In the genomic region with DNA sequence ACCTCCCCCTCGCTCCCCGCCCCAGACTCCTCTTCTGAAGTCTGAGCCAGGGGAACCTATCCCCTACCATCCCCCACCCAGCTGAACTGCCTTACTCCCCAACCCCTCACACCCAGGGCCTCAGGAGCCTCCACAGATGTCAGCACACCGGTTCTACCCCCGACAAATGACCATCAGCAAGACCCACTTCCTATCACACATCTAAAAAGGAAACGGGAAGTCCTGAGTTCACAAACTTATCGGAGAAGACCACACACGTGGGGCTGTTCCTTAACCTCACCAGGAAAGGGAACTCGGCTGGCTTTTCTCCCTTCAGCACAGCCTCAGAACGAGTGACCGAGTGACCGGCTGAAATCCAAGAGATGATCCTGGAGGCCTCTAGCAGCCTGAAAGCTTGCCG, we compare ENCODE assay signal across 17 mouse cellular contexts. TPM values are rescaled to one million over a fixed set of nuclear protein-coding genes. Genes with fewer than 3 reads are reported as not detected.
DNase-seq lines count a peak whose midpoint lies in the region; ATAC-seq and TF ChIP-seq lines count a peak whose summit lies in the region.
"Had no signal": no experiment of that assay in that cellular context is flagged by ENCODE, and none has a peak within 500 bp of the region (broad histone marks: within the 10 kb centered on the region; RNA-seq: fewer than 3 reads in every experiment).

No protein-coding gene starts in this region.

- H3K4me3 ChIP-seq in heart, embryonic 14.5 days (ENCODE audit: control insufficient read depth in 1 of 2, insufficient read depth in 1 of 2, low read depth in 1 of 2, low read length in 2 of 2) = no peak overlapping the region
- no peak overlapping the region for H3K4me3 ChIP-seq in lung, adult 2 months (replicated peaks; ENCODE audit: extremely low read depth, low read depth, low read length)
- no peak overlapping the region for H3K4me3 ChIP-seq in embryonic facial prominence, embryonic 14.5 days (ENCODE audit: low read depth, low read length)
- no peak overlapping the region for H3K4me3 ChIP-seq in macrophage (ENCODE audit: inconsistent target)
- H3K4me3 ChIP-seq: hindbrain, embryonic 13.5 days; liver, embryonic 13.5 days; myocyte had no signal

- 0 out of 4 replicates have a peak overlapping the region, but pooled peaks of 1 of the 2 experiments have one; percentile 28 for H3K27ac ChIP-seq in heart, embryonic 14.5 days (replicated peaks in 1 of 2; ENCODE audit: control insufficient read depth in 1 of 2, insufficient read depth in 1 of 2, low read depth in 2 of 2, low read length in 2 of 2)
- no peak overlapping the region for H3K27ac ChIP-seq in embryonic facial prominence, embryonic 14.5 days (replicated peaks; ENCODE audit: low read depth, low read length)
- H3K27ac ChIP-seq in macrophage = peak overlapping the region; percentile 75
- H3K27ac ChIP-seq: hindbrain, embryonic 13.5 days; liver, embryonic 13.5 days had no signal

- ATAC-seq in heart, embryonic 14.5 days (ENCODE audit: insufficient number of reproducible peaks, insufficient read depth, low FRiP score, low read depth) = no peak
- ATAC-seq in embryonic facial prominence, embryonic 14.5 days (ENCODE audit: low read depth) = no peak
- ATAC-seq: CD4-positive, CD25-positive, alpha-beta regulatory T cell, adult 4 months; forebrain, embryonic 16.5 days had no signal

- no peak for TF ChIP-seq POLR2A in lung, adult 2 months (IDR thresholded peaks at IDR 0.05; ENCODE audit: borderline replicate concordance, extremely low read depth, low read depth, low read length)

- intact Hi-C loops in heart, postnatal 10 days (cut with DNase I) = no loop called here

- H3K9ac ChIP-seq in heart, embryonic 14.5 days (ENCODE audit: low read length) = peak overlapping the region; percentile 21; the same call in 1 of the 2 replicates
- 0 out of 2 replicates have a peak overlapping the region, but pooled peaks have one; percentile 22 for H3K9ac ChIP-seq in embryonic facial prominence, embryonic 14.5 days (ENCODE audit: low read depth, low read length)
- H3K9ac ChIP-seq: hindbrain, embryonic 13.5 days; liver, embryonic 13.5 days had no signal

- DNase-seq in heart, postnatal 10 days = no peak
- DNase-seq in lung, postnatal 36 days = peak; percentile 15
- DNase-seq in lung, adult 2 months = no peak
- DNase-seq in embryonic facial prominence, embryonic 14.5 days (ENCODE audit: low spot score) = no peak
- no peak for DNase-seq in adrenal gland, postnatal 14 days
- DNase-seq in adrenal gland, adult 18-20 months (ENCODE audit: low spot score in 2 of 2) = no peak
- DNase-seq: adrenal gland, postnatal 36 days; cerebellum, postnatal 25 days; gastrocnemius, postnatal 14 days; kidney, adult 2 months; liver, embryonic 13.5 days had no signal

- TF ChIP-seq CTCF in lung, adult 2 months (IDR thresholded peaks at IDR 0.05; ENCODE audit: insufficient read depth, low read length) = no peak

- H3K4me2 ChIP-seq in heart, embryonic 14.5 days (ENCODE audit: low read length) = peak overlapping the region; percentile 35
- H3K4me2 ChIP-seq in embryonic facial prominence, embryonic 14.5 days (ENCODE audit: low read depth, low read length) = no peak overlapping the region
- H3K4me2 ChIP-seq: hindbrain, embryonic 13.5 days; liver, embryonic 13.5 days had no signal

- H3K79me2 ChIP-seq in macrophage (ENCODE audit: inconsistent target) = peaks cover 78% of the 10 kb centered on the region

- no peaks in the 10 kb centered on the region for H3K27me3 ChIP-seq in heart, embryonic 14.5 days (ENCODE audit: control insufficient read depth, insufficient read depth, low read length)
- H3K27me3 ChIP-seq in embryonic facial prominence, embryonic 14.5 days (replicated peaks; ENCODE audit: control insufficient read depth, insufficient read depth, low read length) = no peaks in the 10 kb centered on the region

- 0 out of 2 replicates have a peak, but pooled peaks cover 3% of the 10 kb centered on the region for H3K9me3 ChIP-seq in heart, embryonic 14.5 days (ENCODE audit: control insufficient read depth, low read length)
- no peaks in the 10 kb centered on the region for H3K9me3 ChIP-seq in embryonic facial prominence, embryonic 14.5 days (ENCODE audit: control insufficient read depth, low read length)
- H3K9me3 ChIP-seq: hindbrain, embryonic 13.5 days; liver, embryonic 13.5 days had no signal

- H3K36me3 ChIP-seq in heart, embryonic 14.5 days (ENCODE audit: control insufficient read depth, insufficient read depth, low read length) = peaks cover 21% of the 10 kb centered on the region
- H3K36me3 ChIP-seq in embryonic facial prominence, embryonic 14.5 days (ENCODE audit: control insufficient read depth, insufficient read depth, low read length) = no peaks in the 10 kb centered on the region
- H3K36me3 ChIP-seq in macrophage (ENCODE audit: inconsistent target) = peaks cover 29% of the 10 kb centered on the region; the same call in 1 of the 2 replicates
- H3K36me3 ChIP-seq: hindbrain, embryonic 13.5 days; liver, embryonic 13.5 days had no signal

- WGBS in heart, embryonic 14.5 days = 23% methylated on average over 12 of the region's 12 CpGs
- WGBS in lung, adult 2 months = 28% methylated on average over 12 of the region's 12 CpGs
- 27% methylated on average over 12 of the region's 12 CpGs for WGBS in embryonic facial prominence, embryonic 14.5 days
- under 1% methylated on average over 12 of the region's 12 CpGs for WGBS in macrophage (ENCODE audit: missing documents)

- peaks cover 36 to 47% of the 10 kb centered on the region in 2 experiments for H3K4me1 ChIP-seq in heart, embryonic 14.5 days (ENCODE audit: control insufficient read depth in 2 of 2, insufficient read depth in 2 of 2, low read length in 2 of 2)
- 0 out of 2 replicates have a peak, but pooled peaks cover 3% of the 10 kb centered on the region for H3K4me1 ChIP-seq in lung, adult 2 months (ENCODE audit: control insufficient read depth, insufficient read depth, low read length)
- H3K4me1 ChIP-seq in embryonic facial prominence, embryonic 14.5 days (ENCODE audit: control insufficient read depth, insufficient read depth, low read length) = peaks cover 4% of the 10 kb centered on the region; the same call in 1 of the 2 replicates

RNA-seq across cellular contexts. Expression of gene Nfatc2, which starts 38.3 kb away (rescaled TPM):
- polyA plus RNA-seq in heart, embryonic 14.5 days (2014; fragmentation: Nextera tagmentation; extraction: Ambion mirVana) = 13.0 and 13.2 TPM in 2 replicates
- total RNA-seq in heart, postnatal 10 days (2021) = 10 to 100 TPM; 16.3 to 21.3 TPM
- 2.5 and 3.2 TPM in 2 replicates for polyA plus RNA-seq in lung, adult 2 months (2012; rRNA removed)
- 5.7 and 5.8 TPM in 2 replicates for polyA plus RNA-seq in embryonic facial prominence, embryonic 14.5 days (2014; fragmentation: Nextera tagmentation; extraction: Ambion mirVana)
- 100 to 1,000 TPM in 12 of 26 experiments, 10 to 100 TPM in 12, 1 to 10 TPM in 2; 7.9 to 169 (median 92.6) TPM for total RNA-seq in macrophage (2018; cell fraction: chromatin; rRNA removed)
- 10 to 100 TPM; 17.9 to 68.6 (median 45.6) TPM for total RNA-seq in macrophage (2018; cell fraction: cytosol; rRNA removed)
- total RNA-seq in macrophage (2018; cell fraction: nucleus; rRNA removed) = 100 to 1,000 TPM in 4 of 26 experiments, 10 to 100 TPM in 22; 16.9 to 130 (median 59.6) TPM
- polyA plus RNA-seq in macrophage (2018) = 26.6 to 37.0 TPM (median 27.3 TPM) in 3 replicates
- 2.7 and 7.6 TPM in 2 replicates for total RNA-seq in adrenal gland, postnatal 14 days (2021)
- total RNA-seq in adrenal gland, adult 18-20 months (2021) = 1 to 10 TPM; 2.8 to 3.7 TPM
